ENCODE assay signal across 8 mouse cellular contexts in the genomic region with DNA sequence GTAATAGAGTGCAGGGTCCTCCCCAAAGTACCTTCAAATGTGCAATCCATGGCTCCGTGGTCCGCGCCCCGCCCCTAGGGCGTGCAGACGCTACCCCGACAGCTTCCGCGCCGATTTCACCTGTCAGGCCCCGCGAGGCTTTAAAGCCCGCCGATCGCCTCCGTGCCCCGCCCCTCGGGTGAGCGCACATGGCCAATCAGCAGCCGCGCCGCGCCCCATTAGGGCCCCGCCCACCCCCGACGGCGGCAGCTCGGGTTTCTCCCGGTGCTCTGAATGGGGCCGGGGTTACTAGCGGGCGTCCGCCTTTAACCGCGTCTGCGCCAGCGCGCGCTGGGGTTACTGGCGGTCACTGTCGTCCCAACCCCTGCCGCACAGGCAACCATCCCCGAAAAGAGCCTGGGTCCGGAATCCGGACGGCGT. TPM values are rescaled to one million over a fixed set of nuclear protein-coding genes. Genes with fewer than 3 reads are reported as not detected.
A peak's percentile ranks its signal among the peaks of the same experiment; 100 is the strongest.
DNase-seq lines count a peak whose midpoint lies in the region; ATAC-seq lines count a peak whose summit lies in the region.

No protein-coding gene starts in this region.

- peaks cover 82% of the 10 kb centered on the region for H3K4me1 ChIP-seq in hindbrain, embryonic 13.5 days (replicated peaks)

- peak overlapping the region; percentile 45 for H3K4me3 ChIP-seq in hindbrain, embryonic 13.5 days

- no peaks in the 10 kb centered on the region for H3K27me3 ChIP-seq in hindbrain, embryonic 13.5 days

- peak; percentile 83 for ATAC-seq in hindbrain, embryonic 13.5 days (ENCODE audit: low FRiP score)

- H3K9me3 ChIP-seq in hindbrain, embryonic 13.5 days = no peaks in the 10 kb centered on the region

- peak overlapping the region; percentile 65 for H3K4me2 ChIP-seq in hindbrain, embryonic 13.5 days

- H3K36me3 ChIP-seq in hindbrain, embryonic 13.5 days = peaks cover 19% of the 10 kb centered on the region

- peak overlapping the region; percentile 74 for H3K9ac ChIP-seq in hindbrain, embryonic 13.5 days

- peak overlapping the region; percentile 90 for H3K27ac ChIP-seq in hindbrain, embryonic 13.5 days

- WGBS in hindbrain, embryonic 13.5 days = under 1% methylated on average over 47 of the region's 47 CpGs

- peak; percentile 97 for DNase-seq in Muller cell, postnatal 12 days (ENCODE audit: inconsistent ontology term)
- peak; percentile 79 to 87 for DNase-seq in cerebellum, postnatal 14 days
- peak; percentile 80 to 81 for DNase-seq in frontal cortex, postnatal 14 days (ENCODE audit: low spot score in 2 of 2)
- DNase-seq in layer of hippocampus, postnatal 25 days (ENCODE audit: extremely low spot score in 1 of 2, low spot score in 1 of 2) = peak; percentile 72 to 74
- peak; percentile 95 for DNase-seq in lung, postnatal 14 days
- DNase-seq in ovary, postnatal 36 days (ENCODE audit: low spot score) = peak; percentile 95
- DNase-seq in thymus, postnatal 25 days = peak; percentile 98

RNA-seq across cellular contexts. Expression of gene Srebf1, which starts 12.1 kb away (rescaled TPM):
- 38.2 and 43.9 TPM in 2 replicates for polyA plus RNA-seq in hindbrain, embryonic 13.5 days (2015; fragmentation: Nextera tagmentation; extraction: Ambion mirVana)
- 10 to 100 TPM; 49.9 to 58.1 TPM for total RNA-seq in layer of hippocampus, postnatal 25 days (2021)

Comparison
In these comparisons a context has a peak if more than half of its experiments do, and no peak if none do; other contexts are left out.
1. Peak in every context shown above with its lines: DNase-seq, ATAC-seq, H3K4me3 ChIP-seq and H3K27ac ChIP-seq.